Mouse (Mus musculus): ENCODE measurements around the gene Atp5l. TPM values are rescaled to one million over a fixed set of nuclear protein-coding genes. Genes with fewer than 3 reads are reported as not detected.

Atp5l gene
- polyA plus RNA-seq, 1 experiment = 773 TPM

DNA sequence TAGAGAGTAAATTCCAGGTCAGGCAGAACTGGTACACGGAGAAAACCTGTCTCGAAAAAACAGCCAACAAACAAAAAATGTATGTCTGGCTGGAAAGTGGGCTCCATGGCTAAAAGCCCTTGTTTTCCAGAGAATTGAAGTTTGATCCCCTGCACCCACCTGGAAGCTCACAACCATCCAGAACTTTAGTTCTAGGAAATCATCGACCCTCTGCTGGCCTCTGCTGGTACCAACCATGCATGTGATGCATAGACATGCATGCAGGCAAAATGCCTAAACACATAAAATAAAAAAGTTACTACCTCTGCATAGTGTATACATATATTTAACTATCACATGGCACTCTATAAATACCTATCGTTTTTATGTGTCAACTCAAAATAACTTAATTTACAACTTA, 20.1 kb downstream of the Atp5l start:
- no peak overlapping the region for H3K4me2 ChIP-seq (ENCODE audit: low read depth)
- H3K4me3 ChIP-seq = no peak overlapping the region
- no peak overlapping the region for H3ac ChIP-seq (ENCODE audit: control insufficient read depth, insufficient read length)
- H3K79me2 ChIP-seq (ENCODE audit: control insufficient read depth, insufficient read depth) = no peaks in the 10 kb centered on the region
- no peaks in the 10 kb centered on the region for H3K27me3 ChIP-seq (ENCODE audit: control insufficient read depth, insufficient read depth, insufficient read length)
- TF ChIP-seq CEBPB (IDR thresholded peaks at IDR 0.05; ENCODE audit: insufficient read depth, poor library complexity, severe bottlenecking) (no peak), SRF (IDR thresholded peaks at IDR 0.05; ENCODE audit: control insufficient read depth, insufficient read length, low read depth) (no peak), POLR2AphosphoS2 (IDR thresholded peaks at IDR 0.05; ENCODE audit: insufficient read length, low read depth) (no peak), MYOG (IDR thresholded peaks at IDR 0.05; ENCODE audit: control insufficient read depth in 1 of 3, insufficient read depth in 1 of 3, insufficient read length in 2 of 3, low read depth in 2 of 3) (no peak), E2F4 (IDR thresholded peaks at IDR 0.05; ENCODE audit: insufficient read depth) (no peak), MYOD1 (IDR thresholded peaks at IDR 0.05; ENCODE audit: control insufficient read depth in 1 of 3, insufficient read length in 2 of 3, low read depth in 2 of 3) (no peak), REST (IDR thresholded peaks at IDR 0.05; ENCODE audit: insufficient read depth, insufficient read length) (no peak), POLR2A (IDR thresholded peaks at IDR 0.05; ENCODE audit: insufficient read length, low read depth) (no peak), MAX (IDR thresholded peaks at IDR 0.05; ENCODE audit: low read depth) (no peak), TCF3 (IDR thresholded peaks at IDR 0.05; ENCODE audit: insufficient read length, low read depth) (no peak), USF1 (IDR thresholded peaks at IDR 0.05; ENCODE audit: low read depth) (no peak), TCF12 (IDR thresholded peaks at IDR 0.05; ENCODE audit: insufficient read depth, poor library complexity, severe bottlenecking) (no peak)
- no peaks in the 10 kb centered on the region for H3K36me3 ChIP-seq (ENCODE audit: control insufficient read depth, insufficient read depth)

DNA sequence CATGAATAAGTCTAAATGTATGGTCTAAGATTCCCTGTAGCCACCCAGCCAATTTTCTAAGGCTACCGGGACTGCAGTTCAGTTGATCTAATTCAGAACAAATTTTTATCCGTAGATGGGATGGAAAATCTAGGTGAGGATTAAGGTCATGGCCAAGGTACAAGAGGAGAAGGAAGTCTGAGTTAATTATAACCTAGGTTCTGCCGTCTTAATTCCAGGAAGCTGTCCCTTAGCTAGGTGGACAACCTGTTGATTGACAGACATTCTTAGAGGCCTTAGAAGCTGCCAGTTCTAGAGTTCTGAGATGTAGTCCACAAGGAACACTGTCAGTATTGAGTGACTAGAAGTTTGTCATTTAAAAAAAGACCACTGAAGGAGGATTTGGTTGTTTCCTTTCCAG, 20.8 kb downstream of the Atp5l start:
- TF ChIP-seq MYOD1 (IDR thresholded peaks at IDR 0.05; ENCODE audit: control insufficient read depth in 1 of 3, insufficient read length in 2 of 3, low read depth in 2 of 3) = no peak
- no peak for TF ChIP-seq POLR2A (IDR thresholded peaks at IDR 0.05; ENCODE audit: insufficient read length, low read depth)
- TF ChIP-seq SRF (IDR thresholded peaks at IDR 0.05; ENCODE audit: control insufficient read depth, insufficient read length, low read depth) = no peak
- no peak for TF ChIP-seq MYOG (IDR thresholded peaks at IDR 0.05; ENCODE audit: control insufficient read depth in 1 of 3, insufficient read depth in 1 of 3, insufficient read length in 2 of 3, low read depth in 2 of 3)
- no peak for TF ChIP-seq MAX (IDR thresholded peaks at IDR 0.05; ENCODE audit: low read depth)
- no peak for TF ChIP-seq E2F4 (IDR thresholded peaks at IDR 0.05; ENCODE audit: insufficient read depth)
- TF ChIP-seq POLR2AphosphoS2 (IDR thresholded peaks at IDR 0.05; ENCODE audit: insufficient read length, low read depth) = no peak
- Histone ChIP-seq H3K79me2 (ENCODE audit: control insufficient read depth, insufficient read depth) (no peaks in the 10 kb centered on the region), H3K27me3 (ENCODE audit: control insufficient read depth, insufficient read depth, insufficient read length) (no peaks in the 10 kb centered on the region), H3K36me3 (ENCODE audit: control insufficient read depth, insufficient read depth) (no peaks in the 10 kb centered on the region), H3K4me2 (ENCODE audit: low read depth) (no peak overlapping the region), H3ac (ENCODE audit: control insufficient read depth, insufficient read length) (no peak overlapping the region), H3K4me3 (no peak overlapping the region)

DNA sequence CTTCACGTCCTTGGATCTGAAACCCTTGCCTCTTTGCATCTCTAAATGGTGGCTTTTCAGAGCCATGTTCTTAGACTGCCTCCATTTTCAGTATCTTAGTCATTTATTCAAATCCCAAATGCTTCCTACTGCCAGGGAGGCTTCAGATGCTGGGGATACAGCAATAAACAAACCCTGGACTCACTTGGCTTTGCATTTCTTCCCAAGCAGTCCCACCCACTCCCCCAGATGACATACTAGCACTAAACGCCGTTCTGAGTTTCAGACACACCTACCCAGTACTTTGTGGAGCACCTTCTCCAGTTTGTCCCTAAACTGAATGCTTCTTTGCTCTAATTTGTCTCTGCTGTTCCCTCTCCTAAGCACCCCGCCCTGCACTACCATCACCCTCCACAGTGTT, 23.5 kb downstream of the Atp5l start:
- Histone ChIP-seq H3K4me2 (ENCODE audit: low read depth) (no peak overlapping the region), H3ac (ENCODE audit: control insufficient read depth, insufficient read length) (no peak overlapping the region), H3K4me3 (no peak overlapping the region), H3K36me3 (ENCODE audit: control insufficient read depth, insufficient read depth) (no peaks in the 10 kb centered on the region), H3K27me3 (ENCODE audit: control insufficient read depth, insufficient read depth, insufficient read length) (no peaks in the 10 kb centered on the region), H3K79me2 (ENCODE audit: control insufficient read depth, insufficient read depth) (no peaks in the 10 kb centered on the region)
- TF ChIP-seq TCF12 (IDR thresholded peaks at IDR 0.05; ENCODE audit: insufficient read depth, poor library complexity, severe bottlenecking) (no peak), MYOG (IDR thresholded peaks at IDR 0.05; ENCODE audit: control insufficient read depth in 1 of 3, insufficient read depth in 1 of 3, insufficient read length in 2 of 3, low read depth in 2 of 3) (no peak), MAX (IDR thresholded peaks at IDR 0.05; ENCODE audit: low read depth) (no peak), E2F4 (IDR thresholded peaks at IDR 0.05; ENCODE audit: insufficient read depth) (no peak), USF1 (IDR thresholded peaks at IDR 0.05; ENCODE audit: low read depth) (no peak), TCF3 (IDR thresholded peaks at IDR 0.05; ENCODE audit: insufficient read length, low read depth) (no peak), POLR2A (IDR thresholded peaks at IDR 0.05; ENCODE audit: insufficient read length, low read depth) (no peak), SRF (IDR thresholded peaks at IDR 0.05; ENCODE audit: control insufficient read depth, insufficient read length, low read depth) (no peak), POLR2AphosphoS2 (IDR thresholded peaks at IDR 0.05; ENCODE audit: insufficient read length, low read depth) (no peak), CEBPB (IDR thresholded peaks at IDR 0.05; ENCODE audit: insufficient read depth, poor library complexity, severe bottlenecking) (no peak), MYOD1 (IDR thresholded peaks at IDR 0.05; ENCODE audit: control insufficient read depth in 1 of 3, insufficient read length in 2 of 3, low read depth in 2 of 3) (no peak), REST (IDR thresholded peaks at IDR 0.05; ENCODE audit: insufficient read depth, insufficient read length) (no peak)

DNA sequence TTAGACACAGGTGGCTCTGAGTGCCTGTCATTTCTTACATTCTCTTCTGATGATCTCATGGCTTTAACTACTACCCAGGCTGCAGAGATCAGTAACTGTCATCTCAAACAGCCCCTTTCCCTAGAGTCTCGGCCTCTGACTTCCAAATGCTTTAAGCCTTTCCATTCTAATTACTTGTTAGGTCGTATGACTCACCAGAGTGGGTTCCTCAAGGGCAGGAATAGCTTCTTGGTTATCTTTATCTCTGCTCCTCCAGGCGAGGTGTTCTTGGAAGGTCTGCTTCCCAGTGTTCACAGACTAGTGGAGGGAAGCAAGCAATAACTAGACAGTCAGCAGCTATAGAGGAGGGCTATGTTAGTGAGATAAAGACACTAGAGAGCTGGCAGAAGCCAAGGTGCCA, 27.9 kb downstream of the Atp5l start:
- no peaks in the 10 kb centered on the region for H3K79me2 ChIP-seq (ENCODE audit: control insufficient read depth, insufficient read depth)

More for the DNA sequence above, 27.9 kb downstream of the Atp5l start:
- no peaks in the 10 kb centered on the region for H3K36me3 ChIP-seq (ENCODE audit: control insufficient read depth, insufficient read depth)
- TF ChIP-seq CEBPB (IDR thresholded peaks at IDR 0.05; ENCODE audit: insufficient read depth, poor library complexity, severe bottlenecking) (no peak), TCF12 (IDR thresholded peaks at IDR 0.05; ENCODE audit: insufficient read depth, poor library complexity, severe bottlenecking) (no peak), USF1 (IDR thresholded peaks at IDR 0.05; ENCODE audit: low read depth) (no peak), POLR2A (IDR thresholded peaks at IDR 0.05; ENCODE audit: insufficient read length, low read depth) (no peak), TCF3 (IDR thresholded peaks at IDR 0.05; ENCODE audit: insufficient read length, low read depth) (no peak), MAX (IDR thresholded peaks at IDR 0.05; ENCODE audit: low read depth) (no peak), SRF (IDR thresholded peaks at IDR 0.05; ENCODE audit: control insufficient read depth, insufficient read length, low read depth) (no peak), MYOD1 (IDR thresholded peaks at IDR 0.05; ENCODE audit: control insufficient read depth in 1 of 3, insufficient read length in 2 of 3, low read depth in 2 of 3) (no peak), MYOG (IDR thresholded peaks at IDR 0.05; ENCODE audit: control insufficient read depth in 1 of 3, insufficient read depth in 1 of 3, insufficient read length in 2 of 3, low read depth in 2 of 3) (no peak), POLR2AphosphoS2 (IDR thresholded peaks at IDR 0.05; ENCODE audit: insufficient read length, low read depth) (no peak), E2F4 (IDR thresholded peaks at IDR 0.05; ENCODE audit: insufficient read depth) (no peak), REST (IDR thresholded peaks at IDR 0.05; ENCODE audit: insufficient read depth, insufficient read length) (no peak)
- H3K4me3 ChIP-seq = no peak overlapping the region
- no peak overlapping the region for H3K4me2 ChIP-seq (ENCODE audit: low read depth)
- H3ac ChIP-seq (ENCODE audit: control insufficient read depth, insufficient read length) = no peak overlapping the region
- no peaks in the 10 kb centered on the region for H3K27me3 ChIP-seq (ENCODE audit: control insufficient read depth, insufficient read depth, insufficient read length)

Data from myocyte (in vitro differentiated cells).